ENCODE assay signal across 7 mouse cellular contexts in genomic region chr12:16870405-16871068, GRCm38 (mm10). TPM values are rescaled to one million over a fixed set of nuclear protein-coding genes. Genes with fewer than 3 reads are reported as not detected.
DNase-seq lines count a peak whose midpoint lies in the region; ATAC-seq lines count a peak whose summit lies in the region.

No protein-coding gene starts in this region.

- H3K4me3 ChIP-seq in intestine, embryonic 16.5 days (ENCODE audit: low read length), result no peak overlapping the region

- peak; percentile 29 to 39 for DNase-seq in adrenal gland, adult 18-20 months (ENCODE audit: low spot score in 2 of 2)
- peak; percentile 80 for DNase-seq in cerebellum, adult 9-10 months
- peak; percentile 98 for DNase-seq in heart, adult 11 months
- DNase-seq in lung, adult 18-20 months, result peak; percentile 78 to 86
- peak; percentile 9 for DNase-seq in spleen, adult 12 weeks (ENCODE audit: low spot score)
- no peak for DNase-seq in layer of hippocampus, postnatal 14 days (ENCODE audit: low spot score in 2 of 2)

- 0 out of 2 replicates have a peak overlapping the region, but pooled peaks have one; percentile 10 for H3K9ac ChIP-seq in intestine, embryonic 16.5 days (ENCODE audit: low read depth, low read length)

- peaks cover 38% of the 10 kb centered on the region for H3K4me1 ChIP-seq in intestine, embryonic 16.5 days (ENCODE audit: control insufficient read depth, insufficient read depth, low read length)

- H3K27me3 ChIP-seq in intestine, embryonic 16.5 days (replicated peaks; ENCODE audit: control insufficient read depth, insufficient read depth, low read length), result no peaks in the 10 kb centered on the region

- WGBS in intestine, embryonic 16.5 days, result 21% methylated on average over 8 of the region's 8 CpGs

- peak overlapping the region; percentile 88 for H3K27ac ChIP-seq in intestine, embryonic 16.5 days (ENCODE audit: low read length)

- peak; percentile 79 for ATAC-seq in intestine, embryonic 16.5 days

- no peaks in the 10 kb centered on the region for H3K9me3 ChIP-seq in intestine, embryonic 16.5 days (ENCODE audit: control insufficient read depth, low read length)

- no peaks in the 10 kb centered on the region for H3K36me3 ChIP-seq in intestine, embryonic 16.5 days (ENCODE audit: control insufficient read depth, insufficient read depth, low read length)

- H3K4me2 ChIP-seq in intestine, embryonic 16.5 days (ENCODE audit: low read depth, low read length), result peak overlapping the region; percentile 18; the same call in 1 of the 2 replicates

RNA-seq across cellular contexts. Expression of gene Rock2, which starts 24.2 kb away (rescaled TPM):
- total RNA-seq in adrenal gland, adult 18-20 months (2021), result 10 to 100 TPM; 71.8 to 77.7 TPM
- 10.9 TPM in 2 replicates for polyA plus RNA-seq in intestine, embryonic 16.5 days (2015; fragmentation: Nextera tagmentation; extraction: Ambion mirVana)
- 100 to 1,000 TPM in 1 of 2 experiments, 10 to 100 TPM in 1; 99.1 to 100 TPM for total RNA-seq in layer of hippocampus, postnatal 14 days (2021)

RNA-seq across cellular contexts. Expression of gene E2f6, which starts 59.8 kb away (rescaled TPM):
- total RNA-seq in adrenal gland, adult 18-20 months (2021), result 10 to 100 TPM; 39.5 to 41.5 TPM
- 28.9 and 29.5 TPM in 2 replicates for polyA plus RNA-seq in intestine, embryonic 16.5 days (2015; fragmentation: Nextera tagmentation; extraction: Ambion mirVana)
- 10 to 100 TPM; 22.6 to 27.3 TPM for total RNA-seq in layer of hippocampus, postnatal 14 days (2021)

Comparison
In these comparisons a context has a peak if more than half of its experiments do, and no peak if none do; other contexts are left out.
1. DNase-seq: peak in adrenal gland, adult 18-20 months (2 of 2), cerebellum, adult 9-10 months (single experiment), heart, adult 11 months (single experiment), lung, adult 18-20 months (2 of 2) and spleen, adult 12 weeks (single experiment); none in layer of hippocampus, postnatal 14 days (0 of 2).